Mouse (Mus musculus) E14TG2a.4 (cell line): ENCODE measurements around the gene Smyd1.

Experiments used
- H3K27me3 ChIP-seq: 2 replicates; pipeline ENCODE4 v1.6.1; 2014; ENCODE audit warnings: low read length, control low read depth; ENCODE audit not compliant: insufficient read depth
- H3K36me3 ChIP-seq: 2 replicates; pipeline ENCODE4 v1.6.1; 2014; ENCODE audit warnings: low read length, control low read depth; ENCODE audit not compliant: insufficient read depth
- H3K4me1 ChIP-seq: replicated peaks from 2 replicates; pipeline ENCODE4 v1.6.1; 2014; ENCODE audit warnings: low read depth, low read length, control low read depth
- H3K4me3 ChIP-seq: replicated peaks from 2 replicates; pipeline ENCODE4 v1.5.1; 2014; ENCODE audit warnings: mild to moderate bottlenecking, low read length
- H3K9me3 ChIP-seq: 2 replicates; pipeline ENCODE4 v1.6.1; 2014; ENCODE audit warnings: low read length, control low read depth
- CTCF ChIP-seq: conservative IDR thresholded peaks from 2 replicates; pipeline ENCODE4 v1.5.1; 2014; ENCODE audit warnings: low read length
- NANOG ChIP-seq: IDR thresholded peaks from 2 replicates; pipeline ENCODE4 v1.6.1; 2014; ENCODE audit warnings: borderline replicate concordance, low read length, mixed read lengths
- POU5F1 ChIP-seq: IDR thresholded peaks from 2 replicates; pipeline ENCODE4 v1.6.1; 2014; ENCODE audit warnings: low read length, borderline replicate concordance

Gene Smyd1

DNA sequence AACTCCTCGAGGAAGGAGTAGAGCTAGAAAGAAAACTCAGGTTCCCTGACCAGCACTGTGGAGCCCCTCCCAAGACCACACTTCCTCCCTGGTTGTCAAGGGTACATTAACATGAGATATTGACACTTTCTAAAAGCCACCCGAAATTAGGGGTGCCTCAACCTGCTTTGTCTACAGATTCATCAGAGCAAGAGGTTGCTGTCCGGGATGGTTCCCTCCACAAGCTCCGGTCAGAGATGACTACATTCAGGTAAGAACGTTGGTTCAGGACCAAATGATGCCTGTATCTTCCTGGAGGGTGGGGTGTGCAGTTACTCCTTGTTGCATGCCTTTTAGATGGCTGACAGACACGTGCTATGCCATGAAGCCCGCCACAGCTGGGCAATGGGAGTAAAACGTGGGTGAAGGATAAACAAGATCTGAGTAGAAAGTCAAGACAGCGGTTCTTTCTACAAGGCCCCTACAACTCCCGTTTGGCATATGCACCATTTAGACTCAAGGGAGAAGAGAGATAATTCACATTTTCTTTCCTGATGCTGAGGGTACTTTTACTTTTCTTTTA is 30.9 kb upstream of the Smyd1 start:
- no peak overlapping the region for H3K4me3 ChIP-seq
- no peaks in the 10 kb centered on the region for H3K27me3 ChIP-seq
- H3K4me1 ChIP-seq, result no peaks in the 10 kb centered on the region
- TF ChIP-seq POU5F1 (no peak), NANOG (no peak), CTCF (no peak)
- H3K9me3 ChIP-seq, result peaks cover 2% of the 10 kb centered on the region
- H3K36me3 ChIP-seq, result no peaks in the 10 kb centered on the region

DNA sequence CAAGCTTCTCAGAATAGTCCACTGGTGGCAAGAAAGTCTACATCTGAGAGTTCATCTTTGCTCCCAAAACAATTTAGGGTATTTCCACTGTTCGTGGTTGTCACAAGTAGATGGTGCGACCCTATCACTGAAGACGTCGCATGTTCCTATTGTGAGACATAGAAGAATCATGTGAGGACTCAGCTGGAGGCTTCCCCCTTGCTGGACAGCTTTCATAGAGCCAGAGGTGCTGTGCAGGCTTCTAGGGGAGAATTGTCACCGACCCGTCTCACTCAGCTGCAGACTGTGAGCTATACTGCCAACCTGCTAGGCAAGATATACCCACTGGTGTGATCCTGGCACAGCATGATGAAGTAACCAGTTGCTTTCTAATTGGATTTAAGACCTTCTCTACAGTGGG is 30.2 kb upstream of the Smyd1 start:
- Histone ChIP-seq H3K9me3 (peaks cover 9% of the 10 kb centered on the region), H3K27me3 (no peaks in the 10 kb centered on the region), H3K4me1 (no peaks in the 10 kb centered on the region), H3K36me3 (no peaks in the 10 kb centered on the region), H3K4me3 (no peak overlapping the region)
- TF ChIP-seq NANOG (no peak), POU5F1 (no peak), CTCF (no peak)

DNA sequence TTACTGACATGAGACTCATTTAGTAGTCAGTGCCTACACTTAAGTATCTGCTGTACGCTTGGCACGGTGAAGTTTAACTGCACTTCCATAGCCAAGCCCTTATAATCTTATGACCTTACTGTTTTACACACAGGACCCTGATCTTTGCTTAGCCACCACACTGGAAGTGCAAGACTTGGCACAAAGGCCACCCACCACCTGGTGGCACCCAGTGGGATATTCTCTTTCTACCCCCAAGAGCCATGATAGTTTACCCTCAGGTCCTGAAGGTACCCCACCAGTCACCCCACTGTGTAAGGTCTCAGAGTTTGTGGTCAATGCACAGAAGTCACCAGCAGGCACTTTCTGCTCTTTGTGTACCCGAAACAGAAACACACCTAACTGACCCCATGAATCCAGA is 29.2 kb upstream of the Smyd1 start:
- Histone ChIP-seq H3K4me3 (no peak overlapping the region), H3K4me1 (no peaks in the 10 kb centered on the region), H3K27me3 (no peaks in the 10 kb centered on the region), H3K9me3 (peaks cover 9% of the 10 kb centered on the region), H3K36me3 (no peaks in the 10 kb centered on the region)
- TF ChIP-seq NANOG, result no peak
- TF ChIP-seq CTCF, result no peak
- TF ChIP-seq POU5F1, result no peak

DNA sequence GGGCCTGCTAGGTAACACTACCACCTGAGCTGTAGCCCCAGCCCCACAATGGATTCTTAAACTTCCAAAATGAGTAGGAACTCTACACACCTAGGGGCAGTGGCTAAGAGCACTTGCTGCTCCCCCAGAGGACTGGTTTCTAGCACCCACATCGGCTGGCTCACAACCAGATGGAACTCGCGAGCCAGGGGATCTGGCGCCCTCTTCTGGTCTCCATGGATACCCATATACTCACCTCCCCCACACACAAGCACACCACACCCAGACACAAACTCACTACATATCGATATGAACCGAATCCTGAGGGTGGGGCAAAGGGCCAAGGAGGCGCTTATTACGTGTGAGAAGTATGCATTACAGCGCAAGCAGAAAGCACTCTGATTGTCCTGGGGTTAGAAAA is 26.0 kb upstream of the Smyd1 start:
- no peaks in the 10 kb centered on the region for H3K36me3 ChIP-seq
- no peaks in the 10 kb centered on the region for H3K4me1 ChIP-seq
- peaks cover 21% of the 10 kb centered on the region for H3K9me3 ChIP-seq
- TF ChIP-seq POU5F1, result no peak
- peak; percentile 36 for TF ChIP-seq CTCF
- TF ChIP-seq NANOG, result no peak
- no peaks in the 10 kb centered on the region for H3K27me3 ChIP-seq
- H3K4me3 ChIP-seq, result no peak overlapping the region

DNA sequence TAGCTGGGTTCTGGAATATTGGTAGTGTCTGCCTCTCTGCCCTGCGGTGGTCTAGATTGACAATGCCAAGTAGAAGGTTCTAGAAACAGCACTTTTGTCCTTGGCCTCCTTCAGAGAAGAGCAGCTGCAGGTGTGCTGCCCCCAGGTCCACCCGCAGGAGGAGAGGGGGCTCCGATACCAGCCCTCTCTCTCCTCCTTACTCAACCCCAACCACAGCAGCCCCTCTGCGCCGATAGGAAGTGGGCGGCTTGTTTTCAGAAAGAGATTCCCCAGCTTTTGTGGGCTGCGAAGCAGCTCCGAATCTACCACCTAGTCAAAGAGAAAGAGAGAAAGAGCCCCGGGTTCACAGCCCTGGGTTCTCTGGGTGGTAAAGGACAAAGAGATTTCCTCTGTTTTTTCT is 19.1 kb upstream of the Smyd1 start:
- Histone ChIP-seq H3K36me3 (no peaks in the 10 kb centered on the region), H3K4me3 (no peak overlapping the region), H3K27me3 (0 out of 2 replicates have a peak, but pooled peaks cover 3% of the 10 kb centered on the region), H3K9me3 (peaks cover 12% of the 10 kb centered on the region), H3K4me1 (no peaks in the 10 kb centered on the region)
- TF ChIP-seq NANOG, result no peak
- TF ChIP-seq POU5F1, result no peak
- no peak for TF ChIP-seq CTCF

DNA sequence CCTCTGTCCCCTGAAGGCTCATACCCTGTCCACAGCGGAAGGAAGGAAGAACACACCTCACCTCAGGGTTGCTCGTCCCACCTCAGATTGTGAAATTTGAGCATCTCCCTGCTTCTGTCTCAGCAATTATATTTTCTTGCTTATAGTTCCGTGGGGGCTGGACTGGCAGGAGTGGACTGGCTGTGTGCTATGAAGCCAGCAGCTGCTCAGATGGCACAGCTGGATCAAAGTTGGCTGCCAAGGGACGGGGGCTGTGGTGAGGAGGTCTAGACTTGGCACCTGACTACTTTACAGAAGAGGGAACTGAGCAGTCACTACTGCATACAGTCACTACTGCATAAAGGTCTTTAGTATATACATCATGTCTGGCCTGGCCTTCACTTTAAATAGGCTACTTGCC is 17.3 kb upstream of the Smyd1 start:
- TF ChIP-seq NANOG (no peak), POU5F1 (no peak), CTCF (no peak)
- H3K27me3 ChIP-seq, result 0 out of 2 replicates have a peak, but pooled peaks cover 3% of the 10 kb centered on the region
- H3K4me1 ChIP-seq, result no peaks in the 10 kb centered on the region

DNA sequence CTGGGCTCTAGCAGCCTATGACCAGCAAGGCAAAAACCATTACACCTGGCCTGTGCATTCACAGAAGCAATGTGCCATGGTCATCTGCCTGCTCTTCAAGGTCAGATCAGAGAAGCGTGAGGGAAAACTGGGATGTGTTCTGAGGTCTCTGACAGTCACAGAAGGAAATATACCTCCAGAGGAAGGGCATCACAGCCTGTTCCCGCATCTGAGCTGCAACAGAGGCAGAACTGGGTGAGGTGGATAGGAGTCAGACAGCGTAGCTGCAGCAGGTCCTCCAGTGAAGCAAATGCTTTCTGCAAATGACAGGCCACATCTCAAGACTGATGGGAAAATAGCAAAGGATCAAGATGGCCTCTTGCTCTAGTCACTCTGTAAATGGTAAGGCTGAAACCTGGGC is 16.9 kb upstream of the Smyd1 start:
- Histone ChIP-seq H3K4me3 (no peak overlapping the region), H3K4me1 (no peaks in the 10 kb centered on the region), H3K27me3 (0 out of 2 replicates have a peak, but pooled peaks cover 3% of the 10 kb centered on the region), H3K36me3 (no peaks in the 10 kb centered on the region), H3K9me3 (peaks cover 6% of the 10 kb centered on the region)
- TF ChIP-seq NANOG, result no peak

More for the DNA sequence above, 17.3 kb upstream of the Smyd1 start:
- H3K36me3 ChIP-seq, result no peaks in the 10 kb centered on the region
- H3K4me3 ChIP-seq, result no peak overlapping the region
- peaks cover 9% of the 10 kb centered on the region for H3K9me3 ChIP-seq

DNA sequence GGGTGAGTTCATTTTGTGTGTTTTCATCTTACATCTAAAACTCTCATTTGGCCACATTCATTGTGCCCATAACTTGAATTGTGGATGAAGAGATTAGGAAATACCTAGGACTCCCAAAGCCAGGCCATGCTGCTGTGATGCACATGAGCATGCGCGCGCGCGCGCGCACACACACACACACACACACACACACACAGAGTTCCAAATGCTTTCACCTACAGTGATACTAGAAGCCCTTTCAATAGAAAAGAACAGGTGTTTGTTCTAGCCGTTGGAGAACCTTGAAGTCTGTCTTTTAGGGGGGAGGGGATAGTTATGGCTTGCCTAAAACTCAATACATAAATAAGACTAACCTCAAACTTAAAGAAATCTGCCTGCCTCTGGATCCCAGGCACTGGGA is 15.6 kb upstream of the Smyd1 start:
- H3K4me3 ChIP-seq, result no peak overlapping the region
- TF ChIP-seq POU5F1 (no peak), NANOG (no peak), CTCF (no peak)
- no peaks in the 10 kb centered on the region for H3K36me3 ChIP-seq
- no peaks in the 10 kb centered on the region for H3K9me3 ChIP-seq
- 0 out of 2 replicates have a peak, but pooled peaks cover 3% of the 10 kb centered on the region for H3K27me3 ChIP-seq
- H3K4me1 ChIP-seq, result no peaks in the 10 kb centered on the region
